Mouse (Mus musculus): ENCODE data around the gene Rps6kl1. TPM values are rescaled to one million over a fixed set of nuclear protein-coding genes. Genes with fewer than 3 reads are reported as not detected.
A peak's percentile ranks its signal among the peaks of the same experiment; 100 is the strongest.

Gene Rps6kl1
- total RNA-seq (2021), result 10 to 100 TPM; 31.8 to 35.5 TPM

DNA sequence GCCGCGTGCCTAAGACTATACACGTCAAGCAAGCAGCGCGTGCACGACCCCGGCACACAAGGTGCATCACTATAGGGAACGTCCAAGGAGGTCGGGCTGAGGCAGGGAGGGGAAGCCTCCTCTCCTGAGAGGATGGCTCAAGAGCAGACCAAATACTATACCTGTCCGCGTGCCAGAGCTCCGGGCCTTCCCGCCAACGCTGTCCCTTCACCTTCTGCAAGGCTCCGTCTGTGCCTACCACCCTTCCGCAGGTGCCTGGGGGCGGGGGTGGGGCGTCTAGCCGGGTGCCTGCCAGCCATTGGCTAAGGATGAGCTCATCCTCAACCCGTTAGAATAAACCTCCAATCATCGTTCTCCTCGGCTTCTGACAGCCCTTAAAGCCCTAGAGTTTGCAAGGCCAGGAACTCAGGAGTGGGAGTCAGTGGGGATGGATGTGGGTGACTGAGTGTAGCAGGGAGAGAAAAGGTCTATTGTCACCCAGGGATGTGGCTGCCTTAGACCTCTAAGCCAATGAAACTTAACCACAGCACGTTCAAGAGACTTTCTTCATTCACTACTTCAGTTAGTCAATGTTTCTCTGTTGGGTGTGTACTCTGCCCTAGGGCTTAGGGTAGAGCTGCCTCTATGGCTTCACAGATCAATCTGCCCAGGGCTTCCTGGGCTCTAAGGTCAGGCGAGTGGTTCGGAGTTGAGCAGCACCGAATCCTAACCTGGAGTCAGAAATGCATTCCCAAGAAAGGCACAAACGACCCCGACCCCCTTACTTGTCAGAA lies at the start of gene Rps6kl1:
Rps6kl1 (minus strand) TSS at position 263 of the 773 bp plus-strand sequence.
- peak; percentile 76 to 90 for DNase-seq (ENCODE audit: low spot score in 2 of 2)
- intact Hi-C loops (cut with DNase I), result no loop called here

DNA sequence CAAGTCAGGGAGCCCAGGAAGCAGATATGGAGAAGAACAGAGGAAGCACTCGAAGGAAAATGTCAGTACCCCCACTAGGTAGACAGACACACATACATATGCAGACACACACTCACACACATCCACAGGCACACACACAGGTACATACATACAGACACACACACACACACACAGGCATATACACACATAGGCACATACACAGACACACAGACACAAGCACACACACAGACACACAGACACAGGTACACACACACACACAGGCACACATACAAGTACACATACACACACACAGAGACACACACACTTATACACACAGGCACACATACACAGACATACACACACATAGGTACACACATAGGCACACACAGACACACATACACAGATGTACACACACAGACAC lies 48.9 kb upstream of the Rps6kl1 start:
- no peak for DNase-seq (ENCODE audit: low spot score in 2 of 2)
- intact Hi-C loops (cut with DNase I), result no loop called here

DNA sequence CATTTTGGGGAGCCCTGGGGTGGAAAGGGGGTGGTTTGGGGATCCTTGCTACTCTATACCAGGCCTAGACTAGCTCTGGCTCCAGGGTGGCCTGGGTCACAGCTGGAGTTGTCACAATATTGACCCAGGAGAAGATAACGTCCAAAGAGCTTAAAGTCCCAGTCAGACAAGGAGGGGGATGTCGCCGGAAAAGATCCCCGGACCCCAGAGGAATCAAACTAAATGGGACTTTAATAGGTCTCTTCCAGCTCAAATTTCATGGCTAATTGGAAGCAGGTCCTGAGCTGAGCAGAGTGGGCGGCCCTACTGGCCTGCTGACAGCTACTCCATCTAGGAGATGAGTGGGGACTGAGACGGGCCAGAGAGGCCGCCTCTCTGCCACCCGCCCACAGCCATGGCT lies 46.9 kb upstream of the Rps6kl1 start:
- DNase-seq (ENCODE audit: low spot score in 2 of 2), result no peak
- intact Hi-C loops (cut with DNase I), result no loop called here

DNA sequence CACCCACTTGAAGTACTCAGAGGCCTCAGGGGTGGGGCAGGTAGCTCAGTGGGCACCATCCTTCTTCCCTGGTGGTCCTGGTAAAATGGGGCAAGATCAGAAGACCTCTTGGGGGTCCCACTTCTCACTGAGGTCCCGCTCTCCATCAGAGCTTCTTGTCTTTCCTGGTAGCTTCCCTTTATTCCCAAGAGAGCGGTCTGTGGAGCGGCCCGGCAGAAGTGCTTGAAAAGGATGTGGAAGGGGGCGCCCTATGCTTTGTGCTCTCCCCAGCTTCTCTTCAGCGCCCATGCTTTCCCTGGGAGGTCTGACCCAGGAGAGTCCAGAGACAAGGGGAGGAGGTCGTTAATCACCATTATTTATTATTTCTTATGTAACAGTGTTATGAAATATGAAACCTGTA lies 46.3 kb upstream of the Rps6kl1 start:
- intact Hi-C loops (cut with DNase I), result no loop called here
- DNase-seq (ENCODE audit: low spot score in 2 of 2), result no peak

DNA sequence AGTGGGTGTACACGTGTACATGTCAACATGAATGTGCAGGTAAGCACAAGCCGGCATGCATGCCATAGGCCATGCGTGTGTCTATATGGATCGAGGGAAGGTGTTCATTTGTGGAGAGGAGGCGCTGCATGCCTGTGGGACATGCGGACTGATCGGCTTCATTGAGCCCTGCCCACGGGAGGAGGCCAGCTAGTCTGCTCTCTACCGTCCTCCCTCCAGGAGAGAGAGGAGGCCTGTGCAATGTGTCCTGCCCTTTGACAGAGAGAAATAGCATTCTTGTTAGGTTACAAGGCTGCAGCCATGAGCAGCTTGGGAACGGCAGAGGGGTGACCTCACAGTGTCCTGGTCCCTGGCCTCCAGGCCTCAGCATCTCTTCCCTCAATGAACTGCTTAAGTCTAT lies 45.1 kb upstream of the Rps6kl1 start:
- intact Hi-C loops (cut with DNase I), result no loop called here
- DNase-seq (ENCODE audit: low spot score in 2 of 2), result no peak

DNA sequence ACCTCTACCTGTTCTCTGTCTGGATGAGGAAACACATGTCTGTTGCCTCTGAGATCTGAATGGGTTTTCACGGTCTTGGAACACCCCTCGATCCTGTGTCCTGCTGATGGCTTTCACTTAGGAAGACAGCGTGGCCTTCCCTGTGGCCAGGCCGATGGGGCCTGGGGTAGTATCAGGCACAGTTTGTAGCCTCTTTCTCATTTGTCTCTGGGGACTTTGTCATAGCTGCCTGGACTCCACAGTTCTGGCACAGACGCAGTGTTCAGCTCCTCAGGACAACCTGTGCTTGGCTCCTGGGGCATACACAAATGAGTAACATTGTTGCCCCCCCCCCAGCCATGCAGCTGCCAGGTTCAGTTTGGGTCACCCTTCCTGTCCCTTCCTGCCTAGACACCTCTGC lies 44.0 kb upstream of the Rps6kl1 start:
- intact Hi-C loops (cut with DNase I), result no loop called here
- no peak for DNase-seq (ENCODE audit: low spot score in 2 of 2)

DNA sequence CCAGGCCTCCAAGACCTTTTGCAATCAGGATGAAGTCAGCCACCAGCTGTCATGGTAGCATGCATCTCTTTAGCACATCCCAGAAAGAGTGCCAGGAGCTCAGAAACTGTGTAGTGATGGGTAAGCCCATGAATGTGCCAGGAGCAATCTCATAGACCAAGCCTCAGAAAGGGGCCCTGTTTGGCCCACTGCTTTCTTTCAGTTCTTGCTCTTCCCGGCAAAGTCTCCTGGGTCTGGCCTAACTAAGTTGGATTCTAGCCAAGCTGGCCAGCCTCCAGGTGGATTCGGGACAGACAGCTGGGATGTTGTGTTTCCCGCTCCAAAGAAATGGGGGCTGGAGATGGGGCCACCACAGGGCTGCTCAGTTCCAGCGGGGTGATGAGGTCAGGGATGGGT lies 43.6 kb upstream of the Rps6kl1 start:
- DNase-seq (ENCODE audit: low spot score in 2 of 2), result peak in 1 of 2 experiments; percentile 31
- intact Hi-C loops (cut with DNase I), result no loop called here

DNA sequence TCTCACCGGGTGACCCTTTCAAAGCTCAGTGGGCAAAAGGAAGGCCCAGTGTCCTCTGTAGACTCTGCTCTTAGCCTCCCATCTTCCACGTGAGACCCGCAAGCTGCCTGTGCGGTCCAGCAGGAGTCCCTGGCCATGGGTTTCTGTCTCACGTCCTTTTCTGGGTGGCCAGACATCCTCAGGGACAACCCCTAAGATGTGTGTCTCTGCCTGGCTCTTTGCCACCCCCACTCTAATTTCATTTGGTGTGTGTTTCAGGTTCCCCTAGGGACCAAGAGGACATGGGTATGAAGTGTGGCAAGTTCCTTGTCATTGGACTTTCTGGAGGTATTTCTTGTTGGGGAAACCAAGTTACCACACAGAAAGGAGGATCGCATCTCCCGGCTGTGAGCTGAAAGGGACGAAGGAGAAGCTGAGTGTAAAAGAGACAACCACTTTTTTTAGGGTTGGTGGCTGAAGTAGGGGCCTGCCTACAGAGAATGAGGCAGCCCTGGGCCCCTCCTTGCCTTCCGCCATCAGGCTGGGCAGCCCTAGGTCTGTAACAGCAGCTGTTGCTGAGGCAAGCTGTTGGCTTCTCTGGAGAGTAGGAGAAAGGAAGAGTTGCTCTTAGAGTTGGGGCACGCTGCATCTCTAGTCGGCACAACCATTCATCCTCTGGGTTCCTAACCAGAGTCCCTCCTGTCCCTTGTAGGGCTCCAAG lies 43.0 kb upstream of the Rps6kl1 start:
- DNase-seq (ENCODE audit: low spot score in 2 of 2), result no peak

DNA sequence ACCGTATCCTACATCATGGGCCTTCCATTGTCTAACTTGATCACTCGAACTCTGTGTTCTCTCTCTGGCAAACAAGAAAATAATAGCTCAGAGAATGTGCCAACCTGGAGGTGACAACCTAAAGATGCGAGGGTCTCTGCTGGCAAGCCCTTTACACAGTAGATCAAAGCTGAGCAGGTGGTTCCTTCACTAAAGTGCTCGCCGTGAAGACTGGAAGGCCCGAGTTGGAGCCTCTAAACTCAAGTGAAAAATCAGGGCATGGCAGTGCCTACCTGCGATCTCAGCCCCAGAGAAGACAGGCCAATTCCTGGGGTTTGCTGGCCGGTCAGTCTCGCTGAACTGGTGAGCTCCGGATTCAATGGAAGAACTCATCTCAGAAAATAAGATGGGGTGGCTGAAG lies 42.1 kb upstream of the Rps6kl1 start:
- intact Hi-C loops (cut with DNase I), result no loop called here
- no peak for DNase-seq (ENCODE audit: low spot score in 2 of 2)

More for the DNA sequence above, 43.0 kb upstream of the Rps6kl1 start:
- intact Hi-C loops (cut with DNase I), result no loop called here

DNA sequence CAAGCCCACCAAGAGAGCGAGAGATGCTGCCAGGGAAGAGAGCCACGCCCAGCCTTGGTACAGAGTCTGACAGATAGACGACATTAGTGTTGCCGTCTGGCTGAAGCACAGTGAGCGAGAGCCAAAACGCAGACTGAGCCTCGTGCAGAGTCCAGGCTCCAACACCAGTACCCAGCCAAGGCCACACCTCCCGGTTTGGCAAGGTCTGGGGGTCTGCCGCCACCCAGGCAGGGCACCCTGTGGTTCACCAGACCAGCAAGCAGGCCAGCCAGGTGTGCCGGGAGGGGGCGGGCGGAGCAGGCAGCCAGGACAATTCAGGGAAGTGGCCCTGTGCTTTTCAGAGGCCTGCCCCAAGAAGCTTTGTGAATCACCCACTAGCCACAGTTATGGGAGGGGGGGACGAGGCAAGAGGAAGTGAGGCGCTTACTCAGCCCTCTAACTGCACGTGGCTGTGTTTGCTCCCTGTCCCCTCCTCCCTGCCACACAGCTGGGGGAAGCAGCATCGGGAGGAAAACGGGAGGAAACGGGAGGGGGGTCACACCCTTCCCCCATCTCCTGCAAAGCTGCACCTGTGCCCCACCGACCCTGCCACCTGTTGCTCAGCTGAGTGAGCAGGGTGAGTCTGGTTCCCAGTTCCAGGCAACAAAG lies 41.5 kb upstream of the Rps6kl1 start:
- DNase-seq (ENCODE audit: low spot score in 2 of 2), result no peak
- intact Hi-C loops (cut with DNase I), result no loop called here

DNA sequence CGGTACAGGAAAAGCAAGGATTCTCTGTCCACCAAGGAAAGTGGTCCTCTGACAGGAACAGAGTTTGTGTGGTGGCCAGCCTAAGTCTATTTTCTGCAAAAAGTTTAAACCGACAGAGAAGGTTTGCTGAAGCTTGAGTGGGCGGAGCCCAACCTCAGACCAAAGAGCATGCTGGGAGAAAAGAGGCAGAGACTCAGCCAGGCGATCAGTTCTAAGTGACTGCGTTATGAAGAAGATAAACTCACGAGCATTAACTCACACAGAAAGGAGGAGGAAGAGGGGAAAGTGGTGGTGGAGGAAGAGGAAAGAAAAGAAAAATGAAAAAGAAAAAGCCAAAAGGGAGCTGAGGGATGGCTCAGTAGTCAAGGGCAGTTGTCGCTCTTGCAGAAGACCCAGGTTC lies 39.2 kb upstream of the Rps6kl1 start:
- no peak for DNase-seq (ENCODE audit: low spot score in 2 of 2)
- intact Hi-C loops (cut with DNase I), result no loop called here

DNA sequence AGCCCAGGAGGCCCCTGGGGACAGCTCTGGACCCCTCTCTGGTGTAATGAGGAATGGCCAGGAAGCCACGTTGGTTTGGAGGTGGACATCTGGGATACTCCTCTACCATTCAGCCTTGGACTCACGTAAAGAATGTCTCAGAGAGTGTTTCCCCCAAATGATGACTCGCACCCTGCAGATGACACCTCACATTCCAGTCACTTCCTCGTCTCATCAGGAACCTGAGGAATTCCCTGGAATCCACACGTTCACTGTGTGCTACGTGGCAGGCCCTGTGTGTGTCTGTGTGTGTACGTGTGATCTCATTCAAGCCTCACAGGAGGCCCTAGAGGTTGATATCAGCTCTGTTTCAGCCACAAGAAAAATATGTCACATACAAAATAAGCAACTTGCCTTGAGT lies 35.3 kb upstream of the Rps6kl1 start:
- intact Hi-C loops (cut with DNase I), result no loop called here
- DNase-seq (ENCODE audit: low spot score in 2 of 2), result no peak

DNA sequence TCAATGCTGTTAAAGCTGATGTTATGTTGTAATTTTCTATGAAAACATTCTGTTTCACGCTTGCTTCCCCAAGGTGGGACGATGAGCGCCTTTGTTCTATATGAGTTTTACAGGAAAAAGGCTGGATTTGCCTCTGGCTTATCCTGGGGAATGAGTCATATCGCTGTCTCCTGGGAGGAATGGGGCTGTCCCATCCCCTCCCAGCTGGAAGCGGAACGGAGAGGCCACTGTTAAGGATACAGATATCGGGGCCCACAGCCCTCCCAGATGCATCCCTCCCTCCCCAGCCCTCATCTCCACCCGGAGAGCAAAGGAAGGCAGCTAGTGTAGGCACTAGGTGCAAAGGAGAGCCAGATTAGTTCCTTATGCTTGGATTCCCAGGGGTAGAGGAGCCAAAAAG lies 34.7 kb upstream of the Rps6kl1 start:
- intact Hi-C loops (cut with DNase I), result no loop called here
- no peak for DNase-seq (ENCODE audit: low spot score in 2 of 2)

DNA sequence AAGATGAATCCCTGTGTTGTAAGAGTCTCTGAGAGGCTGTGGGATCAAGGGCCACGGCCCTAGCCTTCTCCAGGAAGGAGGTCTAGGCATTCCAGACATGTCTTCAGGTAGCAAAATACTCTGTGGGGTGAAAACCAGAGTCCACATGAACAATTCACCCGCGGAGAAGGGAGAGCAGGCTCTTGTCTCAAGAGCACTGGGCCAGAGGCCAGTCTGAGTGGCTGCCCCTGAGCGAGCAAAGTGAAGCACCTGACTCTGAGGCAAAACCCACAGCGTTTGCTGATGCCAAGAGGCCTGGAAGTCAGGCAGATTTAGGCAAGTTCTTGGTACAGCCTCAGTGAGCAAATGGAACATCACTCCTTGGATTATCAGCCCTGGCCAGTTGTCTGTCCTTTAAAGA lies 33.1 kb upstream of the Rps6kl1 start:
- intact Hi-C loops (cut with DNase I), result no loop called here
- DNase-seq (ENCODE audit: low spot score in 2 of 2), result no peak

DNA sequence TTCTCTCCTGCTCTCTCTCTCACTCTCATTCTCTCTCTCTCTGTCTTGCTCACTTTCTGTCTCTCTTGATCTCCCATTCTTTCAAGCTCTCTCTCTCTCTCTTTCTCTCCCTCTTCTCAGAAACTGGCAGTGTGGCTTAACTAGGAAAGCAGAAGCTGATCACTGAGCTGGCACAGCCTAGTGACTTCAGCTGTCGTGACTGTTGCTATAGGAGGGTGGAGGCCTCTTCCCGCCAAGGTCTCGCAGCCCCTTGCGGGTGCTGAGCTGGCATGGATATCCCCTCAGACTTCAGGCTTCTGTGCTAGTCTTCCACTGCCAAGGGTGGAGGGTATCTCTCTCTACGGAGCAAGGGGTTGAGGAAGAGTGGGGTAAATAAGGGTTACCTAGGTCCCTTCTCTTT lies 31.8 kb upstream of the Rps6kl1 start:
- no peak for DNase-seq (ENCODE audit: low spot score in 2 of 2)
- intact Hi-C loops (cut with DNase I), result no loop called here

DNA sequence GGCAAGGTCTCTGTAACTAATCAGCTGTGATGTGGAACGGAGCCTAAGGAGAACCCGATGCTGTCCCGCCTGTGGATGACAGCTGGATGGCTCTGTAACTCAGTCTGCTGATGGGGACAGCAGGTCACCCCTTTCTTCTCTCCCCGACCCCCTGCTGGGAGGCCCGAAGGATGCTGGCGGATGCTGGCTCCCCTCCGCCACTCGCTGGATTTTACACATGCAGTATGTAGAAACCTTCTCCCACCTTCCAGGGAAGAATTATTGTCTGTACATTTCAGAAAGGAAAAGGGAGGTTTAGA lies 31.2 kb upstream of the Rps6kl1 start:
- intact Hi-C loops (cut with DNase I), result no loop called here
- DNase-seq (ENCODE audit: low spot score in 2 of 2), result no peak

DNA sequence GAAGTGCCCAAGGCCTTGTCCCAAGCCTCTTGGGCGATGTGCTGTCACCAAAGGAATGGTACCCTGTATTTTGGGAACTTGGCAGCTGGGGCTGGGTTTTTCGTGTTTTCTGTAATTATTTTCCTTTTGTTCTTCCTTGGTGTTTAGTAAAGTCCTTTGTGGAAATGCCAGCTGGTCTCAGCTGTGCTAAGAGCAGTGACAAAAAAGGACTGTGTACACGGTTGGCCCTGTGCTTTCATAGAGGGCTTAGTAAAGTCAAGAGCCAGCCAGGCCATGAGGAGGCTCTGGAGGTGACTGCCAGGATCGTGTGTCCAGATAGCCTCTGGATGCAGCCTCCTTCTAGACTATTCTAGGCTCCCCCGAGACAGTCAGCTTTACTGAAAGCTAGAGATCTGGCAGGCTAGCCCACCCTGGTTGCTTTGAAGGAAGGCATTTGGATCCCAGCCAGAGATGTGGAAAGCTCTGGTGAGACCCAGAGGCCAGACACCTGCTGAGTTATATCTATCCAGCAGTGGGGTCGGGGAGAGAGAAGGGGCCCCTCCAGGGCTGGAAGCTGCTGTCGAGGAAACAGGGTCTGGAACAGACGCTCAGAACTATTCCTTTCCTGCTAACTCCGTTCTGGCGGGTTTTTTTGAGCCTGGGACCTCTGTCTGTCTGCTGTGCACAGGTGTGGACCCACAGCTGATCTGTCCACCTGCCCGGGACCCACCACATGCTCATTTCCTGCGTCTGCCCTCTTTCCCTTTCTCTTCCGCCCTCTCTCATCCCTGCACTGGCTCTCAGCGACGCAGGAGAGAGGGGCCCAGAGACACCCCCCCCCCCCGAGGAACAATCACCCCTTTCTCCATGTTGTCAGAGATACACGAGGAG lies 30.6 kb upstream of the Rps6kl1 start:
- peak in 1 of 2 experiments; percentile 8 for DNase-seq (ENCODE audit: low spot score in 2 of 2)
- intact Hi-C loops (cut with DNase I), result no loop called here

DNA sequence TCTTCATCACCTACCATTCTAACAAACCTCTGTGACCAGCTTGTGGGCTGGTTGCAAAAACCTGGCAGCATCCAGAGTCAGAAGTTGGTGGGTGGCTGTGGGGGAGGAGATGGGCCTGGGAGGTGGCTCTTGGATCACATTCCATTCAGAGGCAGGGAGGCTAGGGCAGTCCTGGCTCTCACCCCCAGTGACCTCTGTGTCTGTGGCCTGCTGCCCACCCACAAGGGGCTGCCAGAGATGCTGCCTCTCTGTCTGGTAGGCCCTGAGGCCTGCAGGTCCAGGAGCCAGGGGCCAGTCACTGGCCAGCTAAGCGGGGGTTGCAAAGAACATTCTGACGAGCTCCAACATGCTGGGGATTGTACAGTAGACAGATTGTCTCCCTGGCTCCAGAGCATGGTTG lies 27.2 kb upstream of the Rps6kl1 start:
- intact Hi-C loops (cut with DNase I), result no loop called here
- DNase-seq (ENCODE audit: low spot score in 2 of 2), result no peak

DNA sequence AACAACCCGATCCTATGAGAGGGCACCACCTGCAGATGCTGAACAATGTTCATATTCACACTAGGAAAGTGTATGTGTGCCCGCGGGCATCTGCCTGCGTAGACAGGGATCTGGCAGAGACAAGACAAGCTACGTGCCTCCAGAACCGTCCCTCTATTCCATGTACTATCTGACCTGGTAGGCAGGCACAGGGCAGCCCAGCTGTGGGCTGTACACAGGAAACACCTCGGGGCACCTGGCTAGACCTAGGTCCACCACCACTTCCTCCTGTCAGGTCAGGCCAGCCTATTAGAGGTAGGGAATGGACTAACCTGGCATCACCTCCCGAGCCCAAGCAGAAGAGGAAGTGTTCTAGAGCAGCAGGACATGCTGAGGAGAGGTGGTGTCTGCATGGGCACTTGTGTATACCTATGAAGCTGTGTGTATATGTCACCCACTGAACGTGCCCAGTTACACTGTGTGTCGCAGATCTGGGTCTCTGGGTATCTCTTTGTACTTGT lies 26.7 kb upstream of the Rps6kl1 start, which contains the start of gene Pgf:
Pgf (minus strand) TSS at position 51 of the 500 bp plus-strand sequence.
- intact Hi-C loops (cut with DNase I), result no loop called here
- DNase-seq (ENCODE audit: low spot score in 2 of 2), result no peak
